ENCODE assay signal across 12 mouse cellular contexts in the genomic region with DNA sequence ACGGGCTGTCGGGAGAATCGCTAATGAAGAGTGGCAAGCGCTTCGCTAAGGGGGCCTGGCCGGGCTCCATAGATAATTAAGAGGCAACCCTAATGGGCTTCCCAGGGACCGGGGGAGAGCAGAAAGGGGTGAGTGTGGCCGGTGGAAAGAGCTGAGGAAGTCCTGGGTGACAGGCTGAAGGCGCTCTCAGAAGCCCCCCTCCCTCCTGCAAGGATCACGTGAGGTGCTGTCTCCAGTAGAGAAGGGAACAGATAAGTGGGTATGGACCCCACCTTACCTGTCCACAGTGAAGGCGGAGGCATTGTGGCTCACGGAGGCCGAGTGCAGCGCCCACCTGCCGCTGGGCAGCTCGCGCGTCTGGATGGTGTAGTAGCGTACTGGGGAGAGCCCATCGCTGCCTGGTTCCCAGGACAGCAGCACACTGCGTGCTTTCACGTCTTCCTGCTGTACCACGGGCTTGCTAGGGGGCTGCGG.
DNase-seq lines count a peak whose midpoint lies in the region; ATAC-seq lines count a peak whose summit lies in the region.
"Had no signal": no experiment of that assay in that cellular context is flagged by ENCODE, and none has a peak within 500 bp of the region (broad histone marks: within the 10 kb centered on the region; RNA-seq: fewer than 3 reads in every experiment).

No protein-coding gene starts in this region.

- H3K27ac ChIP-seq in embryonic facial prominence, embryonic 13.5 days, result no peak overlapping the region
- no peak overlapping the region for H3K27ac ChIP-seq in forebrain, embryonic 15.5 days (replicated peaks)
- H3K27ac ChIP-seq in midbrain, embryonic 11.5 days (ENCODE audit: low read depth, low read length), result no peak overlapping the region
- H3K27ac ChIP-seq: gastrocnemius, adult 2 months; liver, embryonic 14.5 days; stomach, embryonic 15.5 days had no signal

- ATAC-seq in embryonic facial prominence, embryonic 13.5 days (ENCODE audit: insufficient number of reproducible peaks, insufficient read depth, low FRiP score, low TSS enrichment, low read depth), result no peak
- ATAC-seq in forebrain, embryonic 15.5 days (replicated peaks), result peak; percentile 58
- peak; percentile 58 for ATAC-seq in midbrain, embryonic 11.5 days (ENCODE audit: low FRiP score)

- H3K4me1 ChIP-seq in embryonic facial prominence, embryonic 13.5 days, result no peaks in the 10 kb centered on the region
- peaks cover 11% of the 10 kb centered on the region for H3K4me1 ChIP-seq in forebrain, embryonic 15.5 days
- H3K4me1 ChIP-seq in midbrain, embryonic 11.5 days (ENCODE audit: control insufficient read depth, insufficient read depth, low read length), result peaks cover 9% of the 10 kb centered on the region
- H3K4me1 ChIP-seq: stomach, embryonic 15.5 days had no signal

- DNase-seq in midbrain, embryonic 11.5 days (ENCODE audit: low spot score, missing footprints), result no peak
- DNase-seq in retina, postnatal 7 days (ENCODE audit: low read depth, low spot score), result peak; percentile 21
- DNase-seq in right cerebral cortex, adult 2 months (ENCODE audit: low spot score in 2 of 2), result no peak
- no peak for DNase-seq in gastrocnemius, adult 18-20 months (ENCODE audit: low spot score)
- no peak for DNase-seq in urinary bladder, postnatal 36 days (ENCODE audit: low spot score in 2 of 2)
- DNase-seq: cerebellum, adult 9-10 months; gastrocnemius, adult 2 months; right cerebral cortex, postnatal 25 days had no signal

- H3K4me3 ChIP-seq in embryonic facial prominence, embryonic 13.5 days, result no peak overlapping the region
- H3K4me3 ChIP-seq in forebrain, embryonic 15.5 days, result peak overlapping the region; percentile 15
- no peak overlapping the region for H3K4me3 ChIP-seq in midbrain, embryonic 11.5 days (ENCODE audit: low read depth, low read length)
- H3K4me3 ChIP-seq: gastrocnemius, adult 2 months; stomach, embryonic 15.5 days had no signal

- 34% methylated on average over 24 of the region's 24 CpGs for WGBS in embryonic facial prominence, embryonic 13.5 days
- WGBS in forebrain, embryonic 15.5 days, result 11% methylated on average over 24 of the region's 24 CpGs
- WGBS in midbrain, embryonic 11.5 days, result 31% methylated on average over 23 of the region's 24 CpGs

- H3K4me2 ChIP-seq in embryonic facial prominence, embryonic 13.5 days, result 0 out of 2 replicates have a peak overlapping the region, but pooled peaks have one; percentile 9
- peak overlapping the region; percentile 45 for H3K4me2 ChIP-seq in forebrain, embryonic 15.5 days (replicated peaks)
- peak overlapping the region; percentile 24; the same call in 1 of the 2 replicates for H3K4me2 ChIP-seq in midbrain, embryonic 11.5 days
- H3K4me2 ChIP-seq: stomach, embryonic 15.5 days had no signal

- H3K36me3 ChIP-seq in embryonic facial prominence, embryonic 13.5 days, result 0 out of 2 replicates have a peak, but pooled peaks cover 9% of the 10 kb centered on the region
- H3K36me3 ChIP-seq in forebrain, embryonic 15.5 days, result no peaks in the 10 kb centered on the region
- H3K36me3 ChIP-seq in midbrain, embryonic 11.5 days (ENCODE audit: control insufficient read depth, insufficient read depth, low read length), result no peaks in the 10 kb centered on the region
- H3K36me3 ChIP-seq: stomach, embryonic 15.5 days had no signal

- no peaks in the 10 kb centered on the region for H3K9me3 ChIP-seq in embryonic facial prominence, embryonic 13.5 days
- no peaks in the 10 kb centered on the region for H3K9me3 ChIP-seq in forebrain, embryonic 15.5 days
- H3K9me3 ChIP-seq in midbrain, embryonic 11.5 days (ENCODE audit: control insufficient read depth, low read length), result no peaks in the 10 kb centered on the region
- H3K9me3 ChIP-seq: stomach, embryonic 15.5 days had no signal

- peaks cover 9% of the 10 kb centered on the region for H3K27me3 ChIP-seq in embryonic facial prominence, embryonic 13.5 days
- H3K27me3 ChIP-seq in forebrain, embryonic 15.5 days, result no peaks in the 10 kb centered on the region
- no peaks in the 10 kb centered on the region for H3K27me3 ChIP-seq in midbrain, embryonic 11.5 days (ENCODE audit: control insufficient read depth, insufficient read depth, low read length)
- H3K27me3 ChIP-seq: stomach, embryonic 15.5 days had no signal

- H3K9ac ChIP-seq in embryonic facial prominence, embryonic 13.5 days, result no peak overlapping the region
- 0 out of 2 replicates have a peak overlapping the region, but pooled peaks have one; percentile 18 for H3K9ac ChIP-seq in forebrain, embryonic 15.5 days (replicated peaks)
- no peak overlapping the region for H3K9ac ChIP-seq in midbrain, embryonic 11.5 days (ENCODE audit: low read length)
- H3K9ac ChIP-seq: liver, embryonic 14.5 days; stomach, embryonic 15.5 days had no signal
